Mouse (Mus musculus): ENCODE results near the gene Hexb. TPM values are rescaled to one million over a fixed set of nuclear protein-coding genes. Genes with fewer than 3 reads are reported as not detected.

Gene Hexb
- 33.8 TPM for total RNA-seq (2023)

GRCm38 (mm10) chr13:97197932-97198562 is at the start of gene Hexb:
TSS of gene Hexb (minus strand) at chr13:97198357.

GRCm38 (mm10) chr13:97240965-97241786 is 43.0 kb upstream of the Hexb start, which contains the start of gene Enc1:
TSS of gene Enc1 (plus strand) at chr13:97241105.

GRCm38 (mm10) chr13:97137466-97138400 is 60.4 kb downstream of the Hexb start, which contains the start of the genes Gfm2 and Nsa2:
TSS of gene Gfm2 (plus strand) at chr13:97137937.
TSS of gene Nsa2 (minus strand) at chr13:97137937.

Other genes with a start within 250 kb of the Hexb start
- gene 1700029F12Rik, start 164.0 kb downstream of the Hexb start, total RNA-seq (2023) = not detected
- not detected for gene Fam169a, start 131.1 kb downstream of the Hexb start, total RNA-seq (2023)
- 4.4 TPM for gene Gm6169, start 99.1 kb downstream of the Hexb start, total RNA-seq (2023)
- 31.5 TPM for gene Gfm2, start 60.4 kb downstream of the Hexb start, total RNA-seq (2023)
- gene Nsa2, start 60.4 kb downstream of the Hexb start, total RNA-seq (2023) = 163 TPM
- gene Enc1, start 42.7 kb upstream of the Hexb start, total RNA-seq (2023) = 31.0 TPM

Data from CD4-positive naive resting alpha-beta T cell, adult 57 days (primary cell).